ENCODE assay signal across 14 mouse cellular contexts in the genomic region with DNA sequence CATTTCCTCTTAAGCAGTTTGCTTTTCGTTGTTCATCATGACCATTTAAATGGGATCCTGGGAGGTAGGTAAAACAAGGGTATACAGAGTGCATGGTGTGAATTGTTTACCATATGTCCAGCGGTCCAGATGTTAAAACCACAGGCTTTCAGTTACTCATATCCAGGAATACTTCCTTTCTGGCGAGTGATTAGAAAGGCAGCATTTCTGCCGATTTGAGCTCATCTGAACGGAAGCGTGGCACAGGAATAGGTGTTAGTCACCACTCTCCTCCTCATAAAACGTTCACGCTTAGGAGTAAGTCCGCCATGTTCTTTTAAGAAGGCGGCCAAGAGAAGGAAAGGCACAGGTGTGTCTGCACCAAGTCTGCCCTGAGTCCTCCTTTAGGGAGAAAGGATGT. TPM values are rescaled to one million over a fixed set of nuclear protein-coding genes. Genes with fewer than 3 reads are reported as not detected.
A peak's percentile ranks its signal among the peaks of the same experiment; 100 is the strongest.
DNase-seq lines count a peak whose midpoint lies in the region; ATAC-seq lines count a peak whose summit lies in the region.
"Had no signal": no experiment of that assay in that cellular context is flagged by ENCODE, and none has a peak within 500 bp of the region (broad histone marks: within the 10 kb centered on the region; RNA-seq: fewer than 3 reads in every experiment).

No protein-coding gene starts in this region.

- no peaks in the 10 kb centered on the region for H3K27me3 ChIP-seq in forebrain, embryonic 12.5 days
- no peaks in the 10 kb centered on the region for H3K27me3 ChIP-seq in forebrain, embryonic 11.5 days (ENCODE audit: control insufficient read depth, insufficient read depth, low read length)
- H3K27me3 ChIP-seq in hindbrain, embryonic 15.5 days = no peaks in the 10 kb centered on the region
- no peaks in the 10 kb centered on the region for H3K27me3 ChIP-seq in hindbrain, embryonic 10.5 days (ENCODE audit: insufficient read depth, poor library complexity, severe bottlenecking)
- H3K27me3 ChIP-seq in liver, embryonic 12.5 days (replicated peaks) = no peaks in the 10 kb centered on the region

- no peak for ATAC-seq in forebrain, embryonic 12.5 days (ENCODE audit: low FRiP score)
- no peak for ATAC-seq in forebrain, embryonic 11.5 days (replicated peaks; ENCODE audit: low FRiP score)
- no peak for ATAC-seq in hindbrain, embryonic 15.5 days (ENCODE audit: low FRiP score, low read depth)
- ATAC-seq in liver, embryonic 12.5 days = no peak

- DNase-seq in forebrain, embryonic 11.5 days (ENCODE audit: low spot score) = no peak
- no peak for DNase-seq in hindbrain, embryonic 10.5 days (ENCODE audit: low spot score)
- peak; percentile 39 for DNase-seq in 3T3-L1 (ENCODE audit: low read depth, low spot score)
- no peak for DNase-seq in left cerebral cortex, adult 9 months (ENCODE audit: low spot score in 2 of 2)
- DNase-seq in gastrocnemius, postnatal 25 days = no peak
- DNase-seq: adrenal gland, adult 8-10 months; B cell, adult 2 months; cerebellum, adult 11-12 months; kidney, adult 11 months; layer of hippocampus, postnatal 36 days; lung, postnatal 10 days had no signal

- H3K9me3 ChIP-seq in forebrain, embryonic 12.5 days = no peaks in the 10 kb centered on the region
- H3K9me3 ChIP-seq in forebrain, embryonic 11.5 days (ENCODE audit: control insufficient read depth, low read length) = no peaks in the 10 kb centered on the region
- no peaks in the 10 kb centered on the region for H3K9me3 ChIP-seq in hindbrain, embryonic 15.5 days
- no peaks in the 10 kb centered on the region for H3K9me3 ChIP-seq in hindbrain, embryonic 10.5 days
- H3K9me3 ChIP-seq in liver, embryonic 12.5 days (replicated peaks) = no peaks in the 10 kb centered on the region

- H3K27ac ChIP-seq in forebrain, embryonic 12.5 days = no peak overlapping the region
- H3K27ac ChIP-seq in forebrain, embryonic 11.5 days (ENCODE audit: low read depth, low read length) = no peak overlapping the region
- H3K27ac ChIP-seq in hindbrain, embryonic 15.5 days (replicated peaks) = no peak overlapping the region
- no peak overlapping the region for H3K27ac ChIP-seq in hindbrain, embryonic 10.5 days
- H3K27ac ChIP-seq in liver, embryonic 12.5 days = no peak overlapping the region

- H3K9ac ChIP-seq in forebrain, embryonic 12.5 days = no peak overlapping the region
- H3K9ac ChIP-seq in forebrain, embryonic 11.5 days (ENCODE audit: low read length) = no peak overlapping the region
- H3K9ac ChIP-seq in hindbrain, embryonic 15.5 days = peak overlapping the region; percentile 98; the same call in 1 of the 2 replicates
- 0 out of 2 replicates have a peak overlapping the region, but pooled peaks have one; percentile 97 for H3K9ac ChIP-seq in liver, embryonic 12.5 days

- peaks cover 42% of the 10 kb centered on the region for H3K36me3 ChIP-seq in forebrain, embryonic 12.5 days (replicated peaks)
- H3K36me3 ChIP-seq in forebrain, embryonic 11.5 days (ENCODE audit: control insufficient read depth, insufficient read depth, low read length) = peaks cover 4% of the 10 kb centered on the region; the same call in 1 of the 2 replicates
- H3K36me3 ChIP-seq in hindbrain, embryonic 15.5 days = peaks cover 32% of the 10 kb centered on the region
- H3K36me3 ChIP-seq in hindbrain, embryonic 10.5 days = peaks cover 48% of the 10 kb centered on the region
- H3K36me3 ChIP-seq in liver, embryonic 12.5 days = peaks cover 42% of the 10 kb centered on the region

- H3K4me3 ChIP-seq in forebrain, embryonic 12.5 days (replicated peaks) = no peak overlapping the region
- H3K4me3 ChIP-seq in forebrain, embryonic 11.5 days (ENCODE audit: low read depth, low read length) = no peak overlapping the region
- H3K4me3 ChIP-seq in hindbrain, embryonic 15.5 days = no peak overlapping the region; the same call in 1 of the 2 replicates
- H3K4me3 ChIP-seq in hindbrain, embryonic 10.5 days = no peak overlapping the region
- no peak overlapping the region for H3K4me3 ChIP-seq in liver, embryonic 12.5 days

- 0 out of 2 replicates have a peak overlapping the region, but pooled peaks have one; percentile 67 for H3K4me2 ChIP-seq in forebrain, embryonic 12.5 days
- no peak overlapping the region for H3K4me2 ChIP-seq in forebrain, embryonic 11.5 days (ENCODE audit: low read depth, low read length, severe bottlenecking)
- H3K4me2 ChIP-seq in hindbrain, embryonic 15.5 days = 0 out of 2 replicates have a peak overlapping the region, but pooled peaks have one; percentile 70
- H3K4me2 ChIP-seq in liver, embryonic 12.5 days = peak overlapping the region; percentile 97

- peaks cover 21% of the 10 kb centered on the region for H3K4me1 ChIP-seq in forebrain, embryonic 12.5 days
- H3K4me1 ChIP-seq in forebrain, embryonic 11.5 days (replicated peaks; ENCODE audit: control insufficient read depth, insufficient read depth, low read length) = peaks cover 5% of the 10 kb centered on the region
- H3K4me1 ChIP-seq in hindbrain, embryonic 15.5 days (replicated peaks) = peaks cover 22% of the 10 kb centered on the region
- H3K4me1 ChIP-seq in hindbrain, embryonic 10.5 days (replicated peaks) = peaks cover 23% of the 10 kb centered on the region
- peaks cover 35% of the 10 kb centered on the region for H3K4me1 ChIP-seq in liver, embryonic 12.5 days

- 88% methylated on average over 10 of the region's 10 CpGs for WGBS in forebrain, embryonic 12.5 days
- WGBS in forebrain, embryonic 11.5 days = 93% methylated on average over 10 of the region's 10 CpGs
- WGBS in hindbrain, embryonic 15.5 days = 91% methylated on average over 10 of the region's 10 CpGs
- WGBS in hindbrain, embryonic 10.5 days = 90% methylated on average over 10 of the region's 10 CpGs
- WGBS in liver, embryonic 12.5 days (ENCODE audit: insufficient replicate concordance) = 45% methylated on average over 10 of the region's 10 CpGs

RNA-seq across cellular contexts. Expression of a gene that starts 2.4 kb away (rescaled TPM):
- 63.0 and 66.7 TPM in 2 replicates for polyA plus RNA-seq in forebrain, embryonic 12.5 days (2016; fragmentation: Nextera tagmentation; extraction: Ambion mirVana)
- 64.0 and 70.1 TPM in 2 replicates for polyA plus RNA-seq in forebrain, embryonic 11.5 days (2014; fragmentation: Nextera tagmentation; extraction: Ambion mirVana)
- polyA plus RNA-seq in hindbrain, embryonic 15.5 days (2015; fragmentation: Nextera tagmentation; extraction: Ambion mirVana) = 71.4 and 79.7 TPM in 2 replicates
- polyA plus RNA-seq in hindbrain, embryonic 10.5 days (2016; fragmentation: Nextera tagmentation; extraction: Ambion mirVana) = 58.7 and 60.3 TPM in 2 replicates
- polyA plus RNA-seq in liver, embryonic 12.5 days (2016; fragmentation: Nextera tagmentation; extraction: Ambion mirVana) = 29.7 and 30.4 TPM in 2 replicates
- total RNA-seq in gastrocnemius, postnatal 25 days (2021) = 1 to 10 TPM; 5.3 to 5.8 TPM

RNA-seq across cellular contexts. Expression of a gene that starts 28.3 kb away (rescaled TPM):
- 51.7 and 54.1 TPM in 2 replicates for polyA plus RNA-seq in forebrain, embryonic 12.5 days (2016; fragmentation: Nextera tagmentation; extraction: Ambion mirVana)
- polyA plus RNA-seq in forebrain, embryonic 11.5 days (2014; fragmentation: Nextera tagmentation; extraction: Ambion mirVana) = 46.7 and 49.5 TPM in 2 replicates
- 34.1 and 38.6 TPM in 2 replicates for polyA plus RNA-seq in hindbrain, embryonic 15.5 days (2015; fragmentation: Nextera tagmentation; extraction: Ambion mirVana)
- 27.7 and 33.2 TPM in 2 replicates for polyA plus RNA-seq in hindbrain, embryonic 10.5 days (2016; fragmentation: Nextera tagmentation; extraction: Ambion mirVana)
- polyA plus RNA-seq in liver, embryonic 12.5 days (2016; fragmentation: Nextera tagmentation; extraction: Ambion mirVana) = 2.8 and 3.2 TPM in 2 replicates
- 1 to 10 TPM; 6.3 to 6.9 TPM for total RNA-seq in gastrocnemius, postnatal 25 days (2021)

Comparison
In these comparisons a context has a peak if more than half of its experiments do, and no peak if none do; other contexts are left out.
1. H3K9ac ChIP-seq: peak in hindbrain, embryonic 15.5 days (single experiment) and liver, embryonic 12.5 days (single experiment); none in forebrain, embryonic 12.5 days (single experiment) and forebrain, embryonic 11.5 days (single experiment).